ENCODE assay signal across 8 mouse cellular contexts in the genomic region with DNA sequence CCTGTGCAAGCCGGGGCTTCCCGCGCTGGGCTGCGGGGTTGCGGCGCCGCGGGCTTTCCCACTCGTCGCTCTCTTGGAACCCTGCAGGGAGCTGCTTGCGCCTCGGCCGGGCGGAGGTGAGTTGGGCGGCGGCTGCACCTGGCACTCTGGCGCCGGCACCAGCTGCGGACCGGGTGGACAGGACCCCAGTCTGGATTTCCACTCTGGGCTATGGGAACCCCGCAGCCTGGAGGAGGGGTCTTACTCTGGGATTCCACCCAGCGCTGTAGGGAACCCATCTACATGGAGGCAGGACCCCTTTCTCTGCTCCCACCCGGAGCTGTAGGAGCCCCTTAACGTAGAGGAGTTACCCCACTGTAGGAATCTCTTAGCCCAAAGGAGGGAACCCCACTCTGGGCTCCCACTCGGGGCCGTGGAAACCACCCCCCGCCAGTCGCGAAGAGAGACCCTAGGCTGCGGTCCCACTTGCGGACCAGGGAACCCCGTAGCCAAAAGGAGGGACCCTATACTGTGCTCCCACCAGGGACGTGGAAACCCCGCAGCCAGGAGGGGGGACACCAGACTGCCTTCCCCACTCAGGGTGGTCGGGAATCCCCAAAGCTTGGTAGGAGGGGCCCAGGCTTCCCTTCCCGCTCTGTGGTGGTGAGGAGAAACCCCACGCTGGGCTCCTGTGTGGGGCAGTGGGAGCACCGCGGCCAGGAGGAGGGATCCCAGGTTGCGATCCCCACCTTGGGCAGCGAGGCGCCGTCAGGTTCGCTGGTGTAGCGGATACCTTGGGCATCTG. TPM values are rescaled to one million over a fixed set of nuclear protein-coding genes. Genes with fewer than 3 reads are reported as not detected.
DNase-seq lines count a peak whose midpoint lies in the region; ATAC-seq and TF ChIP-seq lines count a peak whose summit lies in the region.

No protein-coding gene starts in this region.

- H3K9me3 ChIP-seq in embryonic facial prominence, embryonic 14.5 days (ENCODE audit: control insufficient read depth, low read length), result no peaks in the 10 kb centered on the region
- no peaks in the 10 kb centered on the region for H3K9me3 ChIP-seq in liver, embryonic 12.5 days (replicated peaks)

- peaks cover 27% of the 10 kb centered on the region; the same call in 1 of the 2 replicates for H3K4me1 ChIP-seq in kidney, adult 2 months (ENCODE audit: control insufficient read depth, insufficient read depth, low read length)
- H3K4me1 ChIP-seq in embryonic facial prominence, embryonic 14.5 days (ENCODE audit: control insufficient read depth, insufficient read depth, low read length), result peaks cover 9% of the 10 kb centered on the region; the same call in 1 of the 2 replicates
- H3K4me1 ChIP-seq in liver, embryonic 12.5 days, result peaks cover 18% of the 10 kb centered on the region

- under 1% methylated on average over 45 of the region's 45 CpGs for WGBS in kidney, adult 2 months
- 0% methylated on average over 31 of the region's 45 CpGs for WGBS in embryonic facial prominence, embryonic 14.5 days
- WGBS in liver, embryonic 12.5 days (ENCODE audit: insufficient replicate concordance), result 2% methylated on average over 45 of the region's 45 CpGs

- no peak for DNase-seq in kidney, adult 2 months
- no peak for DNase-seq in kidney, adult 11 months
- DNase-seq in R1 (ENCODE audit: low read depth, low spot score), result peak; percentile 21
- no peak for DNase-seq in embryonic facial prominence, embryonic 14.5 days (ENCODE audit: low spot score)
- DNase-seq in heart, postnatal 25 days (ENCODE audit: low spot score), result peak; percentile 4
- peak; percentile 44 for DNase-seq in neural tube, embryonic 10.5 days (ENCODE audit: extremely low spot score, low spot score)

- peak overlapping the region; percentile 78 for H3K4me3 ChIP-seq in kidney, adult 2 months (ENCODE audit: insufficient read depth, low read depth, low read length)
- peak overlapping the region; percentile 83 for H3K4me3 ChIP-seq in embryonic facial prominence, embryonic 14.5 days (ENCODE audit: low read depth, low read length)
- peak overlapping the region; percentile 82 for H3K4me3 ChIP-seq in liver, embryonic 12.5 days

- no peaks in the 10 kb centered on the region for H3K36me3 ChIP-seq in kidney, adult 2 months (ENCODE audit: control insufficient read depth, insufficient read depth, low read length)
- peaks cover 3% of the 10 kb centered on the region for H3K36me3 ChIP-seq in embryonic facial prominence, embryonic 14.5 days (ENCODE audit: control insufficient read depth, insufficient read depth, low read length)
- H3K36me3 ChIP-seq in liver, embryonic 12.5 days, result peaks cover 5% of the 10 kb centered on the region; the same call in 1 of the 2 replicates

- no peak for TF ChIP-seq POLR2A in kidney, adult 2 months (IDR thresholded peaks at IDR 0.05; ENCODE audit: low read depth, low read length)

- no peak; the same call in 1 of the 2 replicates for ATAC-seq in embryonic facial prominence, embryonic 14.5 days (ENCODE audit: low read depth)
- peak; percentile 22 for ATAC-seq in liver, embryonic 12.5 days
- no peak for ATAC-seq in megakaryocyte progenitor cell, adult 5-6 weeks (replicated peaks; ENCODE audit: poor library complexity)

- H3K27ac ChIP-seq in kidney, adult 2 months (ENCODE audit: insufficient read depth, low read depth, low read length), result 0 out of 2 replicates have a peak overlapping the region, but pooled peaks have one; percentile 46
- peak overlapping the region; percentile 63; the same call in 1 of the 2 replicates for H3K27ac ChIP-seq in embryonic facial prominence, embryonic 14.5 days (replicated peaks; ENCODE audit: low read depth, low read length)
- 0 out of 2 replicates have a peak overlapping the region, but pooled peaks have one; percentile 54 for H3K27ac ChIP-seq in liver, embryonic 12.5 days

- intact Hi-C loops in heart, postnatal 25 days (cut with DNase I), result no loop called here

- no peaks in the 10 kb centered on the region for H3K27me3 ChIP-seq in kidney, adult 2 months (replicated peaks; ENCODE audit: control insufficient read depth, insufficient read depth, low read length)
- H3K27me3 ChIP-seq in embryonic facial prominence, embryonic 14.5 days (replicated peaks; ENCODE audit: control insufficient read depth, insufficient read depth, low read length), result no peaks in the 10 kb centered on the region
- peaks cover 16% of the 10 kb centered on the region for H3K27me3 ChIP-seq in liver, embryonic 12.5 days (replicated peaks)

- peak overlapping the region; percentile 74 for H3K9ac ChIP-seq in embryonic facial prominence, embryonic 14.5 days (ENCODE audit: low read depth, low read length)
- H3K9ac ChIP-seq in liver, embryonic 12.5 days, result peak overlapping the region; percentile 78

- TF ChIP-seq CTCF in kidney, adult 2 months (conservative IDR thresholded peaks at IDR 0.05; ENCODE audit: insufficient read depth, insufficient read length, low read depth, low read length), result no peak

- H3K4me2 ChIP-seq in embryonic facial prominence, embryonic 14.5 days (ENCODE audit: low read depth, low read length), result peak overlapping the region; percentile 99
- peak overlapping the region; percentile 99 for H3K4me2 ChIP-seq in liver, embryonic 12.5 days

RNA-seq across cellular contexts. Expression of a gene that starts 0.5 kb away (rescaled TPM):
- polyA plus RNA-seq in kidney, adult 2 months (2012; rRNA removed), result 52.6 and 55.0 TPM in 2 replicates
- polyA plus RNA-seq in embryonic facial prominence, embryonic 14.5 days (2014; fragmentation: Nextera tagmentation; extraction: Ambion mirVana), result 17.7 and 19.9 TPM in 2 replicates
- 1 to 10 TPM; 4.9 to 6.0 TPM for total RNA-seq in heart, postnatal 25 days (2021)
- polyA plus RNA-seq in liver, embryonic 12.5 days (2016; fragmentation: Nextera tagmentation; extraction: Ambion mirVana), result 10.0 and 10.1 TPM in 2 replicates
- total RNA-seq in megakaryocyte progenitor cell, adult 5-6 weeks (2015), result 6.5 and 9.4 TPM in 2 replicates
- total RNA-seq in megakaryocyte progenitor cell, adult 5-6 weeks (2017), result 1.5 and 3.1 TPM in 2 replicates

RNA-seq across cellular contexts. Expression of a gene that starts 0.7 kb away (rescaled TPM):
- 11.4 and 13.7 TPM in 2 replicates for polyA plus RNA-seq in kidney, adult 2 months (2012; rRNA removed)
- polyA plus RNA-seq in embryonic facial prominence, embryonic 14.5 days (2014; fragmentation: Nextera tagmentation; extraction: Ambion mirVana), result 11.6 and 14.0 TPM in 2 replicates
- total RNA-seq in heart, postnatal 25 days (2021), result 10 to 100 TPM in 1 of 2 experiments, 1 to 10 TPM in 1; 8.2 to 10.4 TPM
- 4.1 and 4.8 TPM in 2 replicates for polyA plus RNA-seq in liver, embryonic 12.5 days (2016; fragmentation: Nextera tagmentation; extraction: Ambion mirVana)
- total RNA-seq in megakaryocyte progenitor cell, adult 5-6 weeks (2015), result 8.9 and 9.4 TPM in 2 replicates
- 9.3 and 11.3 TPM in 2 replicates for total RNA-seq in megakaryocyte progenitor cell, adult 5-6 weeks (2017)

RNA-seq across cellular contexts. Expression of a gene that starts 29.4 kb away (rescaled TPM):
- polyA plus RNA-seq in kidney, adult 2 months (2012; rRNA removed), result 2.5 and 2.6 TPM in 2 replicates
- 4.1 and 4.8 TPM in 2 replicates for polyA plus RNA-seq in embryonic facial prominence, embryonic 14.5 days (2014; fragmentation: Nextera tagmentation; extraction: Ambion mirVana)
- 1 to 10 TPM; 5.6 to 6.2 TPM for total RNA-seq in heart, postnatal 25 days (2021)
- 0.90 and 1.0 TPM in 2 replicates for polyA plus RNA-seq in liver, embryonic 12.5 days (2016; fragmentation: Nextera tagmentation; extraction: Ambion mirVana)
- 2.1 and 2.2 TPM in 2 replicates for total RNA-seq in megakaryocyte progenitor cell, adult 5-6 weeks (2015)
- 2.2 and 4.8 TPM in 2 replicates for total RNA-seq in megakaryocyte progenitor cell, adult 5-6 weeks (2017)

Comparison
In these comparisons a context has a peak if more than half of its experiments do, and no peak if none do; other contexts are left out.
1. DNase-seq: peak in R1 (single experiment), heart, postnatal 25 days (single experiment) and neural tube, embryonic 10.5 days (single experiment); none in kidney, adult 2 months (single experiment), kidney, adult 11 months (single experiment) and embryonic facial prominence, embryonic 14.5 days (single experiment).
2. Peak in every context shown above with its lines, with median percentiles within 50 percentile points of each other: H3K27ac ChIP-seq and H3K4me3 ChIP-seq.